In genomic region chr12:102283483-102284266, GRCm38 (mm10) we compare ENCODE assay signal across 8 mouse cellular contexts. TPM values are rescaled to one million over a fixed set of nuclear protein-coding genes. Genes with fewer than 3 reads are reported as not detected.
DNase-seq lines count a peak whose midpoint lies in the region; ATAC-seq lines count a peak whose summit lies in the region.

No protein-coding gene starts in this region.

- no peak overlapping the region for H3K27ac ChIP-seq in embryonic facial prominence, embryonic 12.5 days
- peak overlapping the region; percentile 87 for H3K27ac ChIP-seq in heart, embryonic 16.5 days (ENCODE audit: low read length)
- H3K27ac ChIP-seq in midbrain, embryonic 10.5 days (replicated peaks) = peak overlapping the region; percentile 78

- H3K9ac ChIP-seq in embryonic facial prominence, embryonic 12.5 days = peak overlapping the region; percentile 61
- H3K9ac ChIP-seq in heart, embryonic 16.5 days (ENCODE audit: low read length) = peak overlapping the region; percentile 91

- peak; percentile 85 for DNase-seq in kidney, postnatal 14 days
- peak; percentile 44 for DNase-seq in midbrain, embryonic 10.5 days (ENCODE audit: low spot score)
- peak; percentile 83 for DNase-seq in yolk sac, embryonic 10.5 days (ENCODE audit: low spot score)
- no peak for DNase-seq in c-Kit-positive CD71-positive TER-119-positive erythroid progenitor cells, embryonic 14.5 days (ENCODE audit: low spot score)

- no peak for ATAC-seq in megakaryocyte, adult 5-6 weeks (ENCODE audit: poor library complexity, severe bottlenecking)
- ATAC-seq in embryonic facial prominence, embryonic 12.5 days (ENCODE audit: insufficient number of reproducible peaks, insufficient read depth, low FRiP score, low TSS enrichment) = no peak; the same call in 1 of the 2 replicates
- ATAC-seq in heart, embryonic 16.5 days (replicated peaks; ENCODE audit: extremely low read depth, insufficient read depth, low FRiP score) = peak; percentile 68

- peaks cover 68% of the 10 kb centered on the region for H3K4me1 ChIP-seq in megakaryocyte, embryonic 14.5 days
- peaks cover 19% of the 10 kb centered on the region for H3K4me1 ChIP-seq in embryonic facial prominence, embryonic 12.5 days
- peaks cover 48% of the 10 kb centered on the region for H3K4me1 ChIP-seq in heart, embryonic 16.5 days (ENCODE audit: control insufficient read depth, insufficient read depth, low read length)
- H3K4me1 ChIP-seq in midbrain, embryonic 10.5 days = peaks cover 21% of the 10 kb centered on the region

- peak overlapping the region; percentile 94 for H3K4me2 ChIP-seq in embryonic facial prominence, embryonic 12.5 days (replicated peaks)
- H3K4me2 ChIP-seq in heart, embryonic 16.5 days (ENCODE audit: low read depth, low read length) = peak overlapping the region; percentile 95

- WGBS in embryonic facial prominence, embryonic 12.5 days = 7% methylated on average over 21 of the region's 24 CpGs
- 1% methylated on average over 23 of the region's 24 CpGs for WGBS in heart, embryonic 16.5 days
- WGBS in midbrain, embryonic 10.5 days = 12% methylated on average over 19 of the region's 24 CpGs

- peaks cover 42% of the 10 kb centered on the region for H3K36me3 ChIP-seq in megakaryocyte, embryonic 14.5 days (replicated peaks; ENCODE audit: low read length)
- H3K36me3 ChIP-seq in embryonic facial prominence, embryonic 12.5 days = no peaks in the 10 kb centered on the region
- H3K36me3 ChIP-seq in heart, embryonic 16.5 days (ENCODE audit: control insufficient read depth, insufficient read depth) = no peaks in the 10 kb centered on the region
- H3K36me3 ChIP-seq in midbrain, embryonic 10.5 days = no peaks in the 10 kb centered on the region

- H3K9me3 ChIP-seq in megakaryocyte, embryonic 14.5 days = peaks cover 4% of the 10 kb centered on the region
- H3K9me3 ChIP-seq in embryonic facial prominence, embryonic 12.5 days = no peaks in the 10 kb centered on the region
- peaks cover 2% of the 10 kb centered on the region; the same call in 1 of the 2 replicates for H3K9me3 ChIP-seq in heart, embryonic 16.5 days (replicated peaks; ENCODE audit: control insufficient read depth, low read length)
- peaks cover 6% of the 10 kb centered on the region; the same call in 1 of the 2 replicates for H3K9me3 ChIP-seq in midbrain, embryonic 10.5 days (replicated peaks)

- peak overlapping the region; percentile 97 for H3K4me3 ChIP-seq in megakaryocyte, embryonic 14.5 days (replicated peaks)
- peak overlapping the region; percentile 54 for H3K4me3 ChIP-seq in embryonic facial prominence, embryonic 12.5 days
- peak overlapping the region; percentile 76 for H3K4me3 ChIP-seq in heart, embryonic 16.5 days (ENCODE audit: low read length)
- H3K4me3 ChIP-seq in midbrain, embryonic 10.5 days = peak overlapping the region; percentile 59

- H3K27me3 ChIP-seq in megakaryocyte, embryonic 14.5 days (replicated peaks) = no peaks in the 10 kb centered on the region
- H3K27me3 ChIP-seq in embryonic facial prominence, embryonic 12.5 days = peaks cover 12% of the 10 kb centered on the region; the same call in 1 of the 2 replicates
- H3K27me3 ChIP-seq in heart, embryonic 16.5 days (ENCODE audit: control insufficient read depth, insufficient read depth, low read length) = no peaks in the 10 kb centered on the region
- H3K27me3 ChIP-seq in midbrain, embryonic 10.5 days (ENCODE audit: low read depth, poor library complexity, severe bottlenecking) = peaks cover 40% of the 10 kb centered on the region

RNA-seq across cellular contexts. Expression of gene Rin3, which starts 0.8 kb away (rescaled TPM):
- 117 and 151 TPM in 2 replicates for polyA plus RNA-seq in megakaryocyte, embryonic 14.5 days (2012; ENCODE audit: insufficient read depth, low replicate concordance)
- 188 and 204 TPM in 2 replicates for total RNA-seq in megakaryocyte, adult 5-6 weeks (2015)
- 121 and 157 TPM in 2 replicates for total RNA-seq in megakaryocyte, adult 5-6 weeks (2017)
- 4.4 and 5.5 TPM in 2 replicates for polyA plus RNA-seq in embryonic facial prominence, embryonic 12.5 days (2016; fragmentation: Nextera tagmentation; extraction: Ambion mirVana)
- 9.5 and 9.7 TPM in 2 replicates for polyA plus RNA-seq in heart, embryonic 16.5 days (2015; fragmentation: Nextera tagmentation; extraction: Ambion mirVana)
- polyA plus RNA-seq in midbrain, embryonic 10.5 days (2016; fragmentation: Nextera tagmentation; extraction: Ambion mirVana) = 4.2 and 4.6 TPM in 2 replicates

Comparison
In these comparisons a context has a peak if more than half of its experiments do, and no peak if none do; other contexts are left out.
1. RNA of gene Rin3, which starts 0.8 kb away (polyA plus RNA-seq): 117 to 151 TPM in megakaryocyte, embryonic 14.5 days; 9.5 to 9.7 TPM in heart, embryonic 16.5 days, 4.4 to 5.5 TPM in embryonic facial prominence, embryonic 12.5 days and 4.2 to 4.6 TPM in midbrain, embryonic 10.5 days; every median in the first group is over 10 times any median in the second.
2. Peak in every context shown above with its lines, with median percentiles within 50 percentile points of each other: H3K4me3 ChIP-seq.